Mouse (Mus musculus) kidney, adult 18-20 months (tissue): Measurements from ENCODE around the gene Gm5773.
"Not testable (repeated sequence)": the region's sequence is repeated elsewhere in the genome, so short reads cannot be mapped to it uniquely, and the experiment has no call there.

ENCODE experiments used
- DNase-seq: peaks from one replicate; pipeline ENCODE4 v3.0.0; 2021

Gene Gm5773

GRCm38 (mm10) chr3:93772700-93773099 is at the start of gene Gm5773:
Gm5773 (plus strand) TSS chr3:93773000.
- not testable (repeated sequence) for DNase-seq

DNA sequence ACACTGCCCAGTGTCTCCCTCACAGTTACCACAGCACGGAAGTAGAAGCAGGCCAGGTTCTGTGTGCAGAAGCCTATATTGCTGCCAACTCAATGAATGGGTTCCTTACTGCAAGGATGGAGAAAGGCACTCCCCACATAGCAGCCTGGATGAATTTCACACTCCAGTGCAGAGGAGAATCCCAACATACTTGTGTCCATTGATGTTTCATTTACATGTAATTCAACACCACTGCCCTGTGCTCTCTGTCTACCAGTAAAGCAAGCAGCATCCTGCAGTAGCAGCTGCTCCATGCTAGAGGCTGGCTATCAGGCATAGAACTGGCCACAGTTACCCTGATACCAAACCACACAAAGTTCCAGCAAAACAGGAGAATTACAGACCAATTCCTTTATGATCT is 27.3 kb upstream of the Gm5773 start:
- DNase-seq, result not testable (repeated sequence)

- DNase-seq, result not testable (repeated sequence)
Observed at GRCm38 (mm10) chr3:93754022-93754421, 18.8 kb upstream of the Gm5773 start.

DNA sequence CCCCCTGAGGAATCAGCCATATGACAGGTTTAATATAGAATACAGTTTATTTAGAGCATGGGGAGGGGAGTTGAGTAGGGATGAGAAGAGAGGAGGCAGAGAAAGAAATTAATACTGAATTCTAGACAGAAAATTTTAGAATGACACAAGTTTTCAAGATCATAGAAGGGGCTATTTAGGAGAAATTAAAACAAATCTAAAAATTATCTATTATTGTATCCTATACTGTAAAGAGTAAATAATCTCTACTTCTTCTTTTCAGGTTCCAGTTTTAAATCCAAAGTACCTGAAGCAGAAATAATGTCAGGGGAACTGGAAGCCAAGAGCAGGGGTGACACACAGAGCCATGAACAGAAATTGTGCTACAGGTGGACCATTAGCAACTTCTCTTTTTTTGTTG is 23.3 kb downstream of the Gm5773 start, which contains the start of gene Tdpoz4:
Gene Tdpoz4, plus strand, starts transcription at position 301 of the 400 bp plus-strand sequence.
- DNase-seq, result not testable (repeated sequence)

- DNase-seq, result not testable (repeated sequence)
Observed at GRCm38 (mm10) chr3:93813341-93813740, 40.5 kb downstream of the Gm5773 start.
